In genomic region chr15:27849910-27850309, GRCm38 (mm10) we compare ENCODE assay signal across 16 mouse cellular contexts.
DNase-seq lines count a peak whose midpoint lies in the region; ATAC-seq and TF ChIP-seq lines count a peak whose summit lies in the region.
"Had no signal": no experiment of that assay in that cellular context is flagged by ENCODE, and none has a peak within 500 bp of the region (broad histone marks: within the 10 kb centered on the region; RNA-seq: fewer than 3 reads in every experiment).

No protein-coding gene starts in this region.

- peak; percentile 42 to 47 for DNase-seq in cerebellum, postnatal 36 days
- no peak for DNase-seq in cerebellum, postnatal 4 days (ENCODE audit: low spot score in 2 of 2)
- DNase-seq in lung, postnatal 25 days (ENCODE audit: low spot score): peak; percentile 8
- DNase-seq in lung, postnatal 0 days (ENCODE audit: low spot score): no peak
- DNase-seq in MN1 (ENCODE audit: low spot score): peak; percentile 19
- DNase-seq in adrenal gland, postnatal 36 days: peak; percentile 82 to 84
- DNase-seq in frontal cortex, postnatal 36 days (ENCODE audit: low spot score in 2 of 2): no peak
- DNase-seq: cerebellum, adult 11 months; kidney, postnatal 14 days had no signal

- no peak overlapping the region for H3K27ac ChIP-seq in lung, postnatal 0 days (ENCODE audit: low read length)
- H3K27ac ChIP-seq: heart, embryonic 13.5 days; hindbrain, embryonic 12.5 days; midbrain, embryonic 12.5 days had no signal

- H3K36me3 ChIP-seq in lung, postnatal 0 days (ENCODE audit: insufficient read depth, low read length): peaks cover 29% of the 10 kb centered on the region

- no peak overlapping the region for H3K9ac ChIP-seq in lung, postnatal 0 days (replicated peaks; ENCODE audit: low read depth)
- H3K9ac ChIP-seq: heart, embryonic 13.5 days; hindbrain, embryonic 12.5 days; midbrain, embryonic 12.5 days had no signal

- no peak for TF ChIP-seq CTCF in lung, postnatal 0 days (IDR thresholded peaks at IDR 0.05)

- no peaks in the 10 kb centered on the region for H3K27me3 ChIP-seq in lung, postnatal 0 days (replicated peaks; ENCODE audit: insufficient read depth, low read length)
- H3K27me3 ChIP-seq: heart, embryonic 13.5 days; hindbrain, embryonic 12.5 days; midbrain, embryonic 12.5 days had no signal

- no peak for TF ChIP-seq EP300 in lung, postnatal 0 days (IDR thresholded peaks at IDR 0.05)

- 87% methylated on average over 4 of the region's 4 CpGs for WGBS in lung, postnatal 0 days

- no peak for ATAC-seq in lung, postnatal 0 days
- ATAC-seq in granulocyte monocyte progenitor cell, adult 5-6 weeks (replicated peaks; ENCODE audit: poor library complexity, severe bottlenecking): no peak
- ATAC-seq: CD4-positive, CD25-positive, alpha-beta regulatory T cell, adult 4 months; intestine, embryonic 16.5 days had no signal

- no peaks in the 10 kb centered on the region for H3K9me3 ChIP-seq in lung, postnatal 0 days (ENCODE audit: low read length)
- H3K9me3 ChIP-seq: heart, embryonic 13.5 days; hindbrain, embryonic 12.5 days; midbrain, embryonic 12.5 days had no signal

- H3K4me2 ChIP-seq in lung, postnatal 0 days (replicated peaks; ENCODE audit: low read depth, low read length): no peak overlapping the region
- H3K4me2 ChIP-seq: heart, embryonic 13.5 days; hindbrain, embryonic 12.5 days; liver, embryonic 11.5 days; midbrain, embryonic 12.5 days had no signal

- no peak overlapping the region for H3K4me3 ChIP-seq in lung, postnatal 0 days (ENCODE audit: low read depth, low read length)
- H3K4me3 ChIP-seq: heart, embryonic 13.5 days; hindbrain, embryonic 12.5 days; midbrain, embryonic 12.5 days had no signal

- no peaks in the 10 kb centered on the region for H3K4me1 ChIP-seq in lung, postnatal 0 days (ENCODE audit: insufficient read depth, low read depth, low read length)
- H3K4me1 ChIP-seq: heart, embryonic 13.5 days; hindbrain, embryonic 12.5 days; midbrain, embryonic 12.5 days had no signal

Comparison
In these comparisons a context has a peak if more than half of its experiments do, and no peak if none do; other contexts are left out.
1. DNase-seq: peak in cerebellum, postnatal 36 days (2 of 2), lung, postnatal 25 days (single experiment), MN1 (single experiment) and adrenal gland, postnatal 36 days (2 of 2); none in cerebellum, postnatal 4 days (0 of 2), lung, postnatal 0 days (single experiment) and frontal cortex, postnatal 36 days (0 of 2).